Mouse (Mus musculus) kidney, embryonic 14.5 days (tissue): ENCODE measurements around the gene Fcrl1. TPM values are rescaled to one million over a fixed set of nuclear protein-coding genes. Genes with fewer than 3 reads are reported as not detected.

Source experiments
- ATAC-seq: fragments of 200-750 bp; cut with Nextera tagmentation; 2 replicates; pipeline ENCODE4 v1.8.0; 2017; ENCODE audit warnings: moderate number of reproducible peaks, mild to moderate bottlenecking, moderate TSS enrichment, moderate library complexity; ENCODE audit not compliant: low FRiP score, low TSS enrichment
- H3K27ac ChIP-seq: fragments of 300-500 bp; sonication (generic); 2 replicates; pipeline ENCODE4 v1.5.1; 2014; ENCODE audit warnings: low read depth, mild to moderate bottlenecking, low read length, moderate library complexity, mixed read lengths
- H3K27me3 ChIP-seq: fragments of 300-500 bp; sonication (generic); 2 replicates; pipeline ENCODE4 v1.6.1; 2014; ENCODE audit warnings: mild to moderate bottlenecking, low read length; ENCODE audit not compliant: control insufficient read depth, insufficient read depth
- H3K36me3 ChIP-seq: fragments of 300-500 bp; sonication (generic); 2 replicates; pipeline ENCODE4 v1.6.1; 2014; ENCODE audit warnings: low read length, mixed read lengths; ENCODE audit not compliant: control insufficient read depth, insufficient read depth
- H3K4me1 ChIP-seq: fragments of 300-500 bp; sonication (generic); 2 replicates; pipeline ENCODE4 v1.6.1; 2014; ENCODE audit warnings: low read length, mixed read lengths; ENCODE audit not compliant: control insufficient read depth, insufficient read depth
- H3K4me2 ChIP-seq: fragments of 300-500 bp; sonication (generic); replicated peaks from 2 replicates; pipeline ENCODE4 v1.6.1; 2014; ENCODE audit warnings: low read depth, mild to moderate bottlenecking, low read length
- H3K4me3 ChIP-seq: fragments of 300-500 bp; sonication (generic); 2 replicates; pipeline ENCODE4 v1.5.1; 2014; ENCODE audit warnings: mild to moderate bottlenecking, low read length
- H3K9ac ChIP-seq: fragments of 300-500 bp; sonication (generic); 2 replicates; pipeline ENCODE4 v1.6.1; 2014; ENCODE audit warnings: low read depth, mild to moderate bottlenecking, low read length, moderate library complexity
- H3K9me3 ChIP-seq: fragments of 300-500 bp; sonication (generic); 2 replicates; pipeline ENCODE4 v1.6.1; 2016; ENCODE audit warnings: low read length; ENCODE audit not compliant: control insufficient read depth
- WGBS: fragments of 180-500 bp; shearing (Covaris S2); extraction: QIAGEN DNeasy Blood & Tissue Kit; methylation state at CpG from one replicate; pipeline ENCODE4 v1.1.7; 2014; 5-methylcytosine and 5-hydroxymethylcytosine counted together
- polyA plus RNA-seq: library from polyadenylated mRNA; unstranded; fragments of >200 nt; fragmentation: Nextera tagmentation; extraction: Ambion mirVana; gene quantifications from 2 replicates; pipeline ENCODE4 v1.2.1, GENCODE M21; 2014

Gene Fcrl1
- polyA plus RNA-seq, 1 experiment from 2014 or later: 0.54 TPM

DNA sequence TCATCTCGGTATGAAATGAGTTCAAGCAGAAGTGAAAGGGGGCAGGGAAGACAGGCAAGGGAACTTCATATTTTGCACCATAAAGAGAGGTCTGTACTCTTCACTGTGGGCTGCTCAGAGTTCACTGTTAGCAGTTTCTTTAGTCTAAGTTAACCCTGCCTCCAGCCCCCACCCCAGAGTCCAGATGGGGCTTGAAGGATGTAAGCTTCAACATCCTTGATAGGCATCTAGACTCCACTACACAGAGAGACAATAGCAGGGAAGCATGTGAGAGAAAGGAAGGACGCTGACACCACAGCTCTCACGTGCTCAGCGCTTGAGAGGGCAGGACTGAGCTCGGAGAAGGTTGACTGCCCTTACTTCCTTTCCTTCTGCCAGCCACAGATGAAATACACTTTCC lies 25.1 kb downstream of the Fcrl1 start:
- Histone ChIP-seq H3K4me3 (no peak overlapping the region), H3K36me3 (no peaks in the 10 kb centered on the region), H3K27ac (no peak overlapping the region), H3K4me1 (no peaks in the 10 kb centered on the region), H3K27me3 (no peaks in the 10 kb centered on the region), H3K9ac (no peak overlapping the region), H3K4me2 (no peak overlapping the region), H3K9me3 (no peaks in the 10 kb centered on the region)
- WGBS: 56% methylated on average over 5 of the region's 5 CpGs
- no peak for ATAC-seq

DNA sequence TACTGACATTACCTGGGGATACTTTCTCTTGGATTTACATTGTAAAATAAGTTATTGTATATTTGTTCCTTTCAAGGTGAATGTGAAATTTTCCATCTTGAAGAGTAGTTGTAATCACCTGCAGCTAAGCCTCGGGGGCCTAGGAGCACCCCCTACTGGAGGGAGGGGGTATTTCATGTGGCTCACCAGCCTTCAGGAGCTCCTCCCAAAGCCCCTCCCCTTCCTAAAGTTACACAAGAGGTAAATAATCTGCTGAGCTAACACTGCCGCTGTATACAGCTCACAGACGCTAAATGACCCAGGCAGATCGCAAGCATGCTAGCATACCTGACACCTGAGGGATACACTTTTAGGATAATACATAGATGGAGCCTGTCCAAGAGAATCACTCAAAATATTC lies 32.0 kb downstream of the Fcrl1 start:
- Histone ChIP-seq H3K9me3 (no peaks in the 10 kb centered on the region), H3K27me3 (no peaks in the 10 kb centered on the region), H3K36me3 (no peaks in the 10 kb centered on the region), H3K9ac (no peak overlapping the region), H3K4me2 (no peak overlapping the region), H3K27ac (no peak overlapping the region), H3K4me1 (no peaks in the 10 kb centered on the region), H3K4me3 (no peak overlapping the region)
- WGBS: 28% methylated on average over 4 of the region's 4 CpGs
- no peak for ATAC-seq

DNA sequence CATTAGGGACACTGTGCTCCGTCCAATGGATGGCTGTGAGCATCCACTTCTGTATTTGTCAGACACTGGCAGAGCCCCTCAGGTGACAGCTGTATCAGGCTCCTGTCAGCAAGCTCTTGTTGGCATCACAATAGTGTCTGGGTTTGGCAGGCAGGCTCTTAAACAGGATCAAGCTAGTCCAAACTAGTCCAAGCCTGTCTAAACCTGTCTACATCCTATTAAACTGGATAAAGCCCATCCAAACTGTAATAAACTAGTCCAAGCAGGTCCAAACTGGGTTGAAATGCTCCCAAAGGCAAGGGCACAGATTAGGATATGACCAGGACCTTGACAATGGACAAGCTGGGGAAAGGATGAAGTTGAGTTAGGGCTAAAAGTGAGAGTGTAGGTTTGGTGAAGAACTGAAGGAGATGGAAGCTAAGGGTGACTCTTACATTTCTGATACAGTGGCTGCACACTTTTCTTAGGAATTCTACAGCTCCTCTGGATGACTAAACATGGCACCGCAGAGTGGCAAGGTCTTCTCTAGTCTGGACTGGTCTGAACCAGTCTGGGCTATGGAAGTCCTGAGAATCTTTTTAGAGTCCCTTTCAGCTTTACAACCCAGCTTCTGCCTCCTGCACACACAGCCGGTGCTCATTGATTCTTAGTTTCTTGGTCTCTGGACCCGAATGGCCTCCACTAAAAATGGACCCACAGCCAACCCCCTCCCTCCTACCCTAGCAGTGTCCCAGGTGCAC lies 33.2 kb downstream of the Fcrl1 start:
- H3K9me3 ChIP-seq: no peaks in the 10 kb centered on the region
- 86% methylated on average over 4 of the region's 4 CpGs for WGBS
- ATAC-seq: no peak
- H3K4me3 ChIP-seq: no peak overlapping the region
- no peaks in the 10 kb centered on the region for H3K27me3 ChIP-seq
- H3K27ac ChIP-seq: no peak overlapping the region
- no peaks in the 10 kb centered on the region for H3K4me1 ChIP-seq
- H3K4me2 ChIP-seq: no peak overlapping the region
- no peak overlapping the region for H3K9ac ChIP-seq
- H3K36me3 ChIP-seq: no peaks in the 10 kb centered on the region

DNA sequence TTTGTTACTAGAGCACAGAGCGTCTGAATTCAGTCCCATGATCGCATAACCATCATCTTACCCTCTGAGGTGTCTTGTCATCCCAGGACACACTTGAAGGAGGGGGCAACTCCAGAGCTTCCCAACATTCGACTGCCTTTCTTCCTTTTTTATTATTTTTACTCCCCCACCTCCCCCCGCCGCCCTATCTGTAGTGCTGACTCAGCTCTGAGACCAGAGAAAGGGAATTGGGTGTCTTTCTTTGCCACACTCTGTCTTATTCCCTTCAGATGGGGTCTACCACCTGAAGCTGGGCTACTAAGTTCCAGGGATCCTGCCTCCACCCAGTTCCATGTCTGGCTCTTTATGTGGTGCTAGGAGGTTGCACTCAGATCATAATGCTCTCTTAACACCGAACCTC lies 34.4 kb downstream of the Fcrl1 start:
- H3K4me1 ChIP-seq: no peaks in the 10 kb centered on the region
- no peaks in the 10 kb centered on the region for H3K36me3 ChIP-seq
- no peak overlapping the region for H3K9ac ChIP-seq
- no peak overlapping the region for H3K4me2 ChIP-seq
- no peaks in the 10 kb centered on the region for H3K9me3 ChIP-seq
- no peak for ATAC-seq
- H3K27me3 ChIP-seq: no peaks in the 10 kb centered on the region
- H3K4me3 ChIP-seq: no peak overlapping the region
- WGBS: 72% methylated on average over 6 of the region's 6 CpGs
- H3K27ac ChIP-seq: no peak overlapping the region

DNA sequence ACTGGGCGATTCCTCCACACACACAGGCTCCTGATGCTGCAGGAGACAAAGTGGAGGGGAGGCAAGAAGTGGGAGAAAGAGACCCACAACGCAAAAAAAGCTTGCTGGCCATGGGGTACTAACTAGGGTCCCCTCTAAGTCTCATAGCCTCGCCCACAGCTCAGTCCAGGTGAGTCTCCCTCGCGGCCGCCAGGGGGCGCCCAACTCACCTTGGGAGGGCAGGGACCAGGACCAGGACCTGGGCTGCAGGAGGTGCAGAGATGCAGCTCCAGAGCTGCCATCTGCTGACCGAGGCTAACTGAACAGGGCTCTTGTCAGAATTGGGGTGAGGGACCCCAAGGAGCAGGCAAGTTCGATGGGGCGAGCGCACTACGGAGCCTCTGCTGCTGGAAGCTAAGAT lies 35.0 kb downstream of the Fcrl1 start:
- Histone ChIP-seq H3K4me1 (no peaks in the 10 kb centered on the region), H3K9ac (no peak overlapping the region), H3K9me3 (no peaks in the 10 kb centered on the region), H3K36me3 (no peaks in the 10 kb centered on the region), H3K27ac (no peak overlapping the region), H3K4me3 (no peak overlapping the region), H3K27me3 (no peaks in the 10 kb centered on the region), H3K4me2 (no peak overlapping the region)
- 14% methylated on average over 12 of the region's 12 CpGs for WGBS
- ATAC-seq: peak; percentile 81

DNA sequence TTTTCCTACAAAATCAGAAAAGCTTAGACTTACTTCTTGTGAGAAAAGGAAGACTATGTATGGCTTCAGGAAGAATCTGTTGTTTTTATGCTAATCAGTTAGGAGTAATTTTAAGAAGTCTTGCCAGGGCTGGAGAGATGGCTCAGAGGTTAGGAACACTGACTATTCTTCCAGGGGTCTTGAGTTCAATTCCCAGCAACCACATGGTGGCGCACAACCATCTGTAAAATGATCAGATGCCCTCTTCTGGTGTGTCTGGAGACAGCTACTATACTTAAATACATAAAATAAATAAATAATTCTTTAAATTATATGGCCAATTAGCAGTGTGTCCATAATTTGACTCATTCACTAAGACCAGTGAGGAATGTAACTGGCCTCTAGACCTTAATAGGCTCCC lies 44.5 kb downstream of the Fcrl1 start:
- H3K4me3 ChIP-seq: no peak overlapping the region
- ATAC-seq: no peak
- no peak overlapping the region for H3K9ac ChIP-seq
- no peaks in the 10 kb centered on the region for H3K9me3 ChIP-seq
- H3K36me3 ChIP-seq: no peaks in the 10 kb centered on the region
- H3K4me1 ChIP-seq: no peaks in the 10 kb centered on the region
- H3K4me2 ChIP-seq: no peak overlapping the region
- no peak overlapping the region for H3K27ac ChIP-seq
- H3K27me3 ChIP-seq: no peaks in the 10 kb centered on the region
- WGBS: 71% methylated on average over 1 of the region's 1 CpGs

DNA sequence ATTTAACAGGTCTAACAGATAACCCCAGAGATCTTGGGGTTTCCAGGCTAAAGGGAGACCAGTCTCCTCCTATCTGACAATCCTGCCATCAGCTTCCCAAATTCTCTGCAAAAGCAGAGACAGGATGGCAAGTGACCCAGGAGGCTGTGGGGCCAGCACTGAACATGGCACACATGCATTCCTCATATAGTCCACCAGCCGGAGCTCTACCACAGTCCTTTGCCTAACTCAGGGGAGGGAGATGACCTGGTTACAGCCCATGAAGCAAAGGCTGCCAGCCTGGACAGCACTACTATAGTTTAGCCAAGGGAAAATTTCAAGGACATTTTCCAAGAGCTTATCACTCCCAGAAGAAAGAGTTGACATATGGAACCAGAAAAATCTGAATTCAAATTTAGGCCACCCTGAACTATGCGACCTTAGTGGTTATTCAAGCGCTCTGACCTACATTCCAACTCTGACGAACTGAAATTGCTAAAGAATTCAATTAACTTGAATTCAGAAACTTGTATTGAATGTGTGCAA lies 46.3 kb downstream of the Fcrl1 start:
- Histone ChIP-seq H3K4me3 (no peak overlapping the region), H3K27me3 (no peaks in the 10 kb centered on the region), H3K36me3 (no peaks in the 10 kb centered on the region), H3K9ac (no peak overlapping the region), H3K27ac (no peak overlapping the region), H3K4me1 (no peaks in the 10 kb centered on the region), H3K4me2 (no peak overlapping the region), H3K9me3 (no peaks in the 10 kb centered on the region)
- 58% methylated on average over 4 of the region's 4 CpGs for WGBS
- no peak for ATAC-seq

DNA sequence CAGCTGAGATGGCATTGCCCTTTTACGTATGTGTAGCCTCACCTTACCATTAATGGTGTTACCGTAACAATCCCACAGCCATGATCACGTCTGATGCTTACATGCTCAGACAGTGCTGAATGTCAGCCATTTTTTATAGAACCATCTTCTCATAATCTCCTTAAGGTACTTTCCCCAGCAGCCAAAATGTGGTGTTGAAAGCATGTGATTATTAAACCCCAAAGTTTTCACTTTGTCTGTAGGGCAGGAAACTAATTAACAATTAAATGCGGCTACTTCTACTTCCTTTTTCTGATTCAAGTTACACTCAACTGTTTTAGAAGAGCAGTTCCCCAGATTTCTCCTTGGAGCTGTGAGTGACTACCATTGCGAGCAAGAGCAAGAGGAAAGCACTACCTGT lies 59.3 kb downstream of the Fcrl1 start, which contains the start of gene Fcrl5:
Fcrl5 (plus strand) TSS at position 295 of the 400 bp plus-strand sequence.
- Histone ChIP-seq H3K27ac (no peak within 1 kb of the TSS), H3K9ac (no peak within 1 kb of the TSS), H3K4me1 (no peaks in the 10 kb centered on the region), H3K4me3 (no peak within 1 kb of the TSS), H3K27me3 (no peaks in the 10 kb centered on the region), H3K4me2 (no peak within 1 kb of the TSS), H3K36me3 (no peaks in the 10 kb centered on the region), H3K9me3 (no peaks in the 10 kb centered on the region)
- ATAC-seq: no peak
- 86% methylated on average over 5 of the region's 5 CpGs for WGBS

DNA sequence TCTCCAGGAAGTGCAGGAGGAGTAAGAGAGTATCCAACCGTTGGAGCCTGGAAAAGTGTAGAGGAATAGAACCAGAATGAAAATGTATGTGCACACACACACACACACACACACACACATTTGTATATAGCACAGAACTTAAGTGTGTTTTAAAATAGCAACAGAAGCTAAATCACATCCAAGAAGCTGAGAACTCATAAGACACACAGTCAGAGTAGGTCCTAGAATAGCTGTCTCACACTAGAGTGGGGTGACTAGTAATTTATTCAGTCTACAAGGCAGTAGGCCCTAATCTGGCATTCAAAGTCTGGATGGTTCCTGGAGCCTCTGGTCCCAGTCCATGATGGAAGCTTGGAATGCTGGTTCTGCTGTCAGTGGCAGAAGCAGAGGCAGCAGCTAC lies 64.4 kb downstream of the Fcrl1 start:
- 69% methylated on average over 1 of the region's 1 CpGs for WGBS
- H3K27ac ChIP-seq: no peak overlapping the region
- no peaks in the 10 kb centered on the region for H3K36me3 ChIP-seq
- no peak overlapping the region for H3K9ac ChIP-seq
- no peaks in the 10 kb centered on the region for H3K27me3 ChIP-seq
- H3K4me1 ChIP-seq: no peaks in the 10 kb centered on the region
- H3K4me2 ChIP-seq: no peak overlapping the region
- no peak overlapping the region for H3K4me3 ChIP-seq
- H3K9me3 ChIP-seq: no peaks in the 10 kb centered on the region
- no peak for ATAC-seq
